Mouse (Mus musculus) megakaryocyte, embryonic 14.5 days (primary cell): ENCODE data around the gene Tns4.

Source experiments
- FLI1 ChIP-seq: IDR thresholded peaks from 2 replicates; pipeline ENCODE4 v1.6.1; 2012; ENCODE audit warnings: low read length, inconsistent platforms, mixed read lengths
- GATA1 ChIP-seq: IDR thresholded peaks from 3 replicates; pipeline ENCODE4 v1.6.1; 2012; ENCODE audit warnings: mixed read lengths, low read length, inconsistent platforms, borderline replicate concordance

- TF ChIP-seq GATA1 (no peak), FLI1 (no peak)
Observed at GRCm38 (mm10) chr11:99118420-99118819, 29.3 kb upstream of the Tns4 start.
